Mouse (Mus musculus): ENCODE data around the gene Nlrp9b.
A peak's percentile ranks its signal among the peaks of the same experiment; 100 is the strongest.
"Not testable (repeated sequence)": the region's sequence is repeated elsewhere in the genome, so short reads cannot be mapped to it uniquely, and the experiment has no call there.

Gene Nlrp9b

GRCm38 (mm10) chr7:19991165-19991564, at the start of gene Nlrp9b:
Nlrp9b (plus strand) TSS chr7:19991465.
- not testable (repeated sequence) for DNase-seq

GRCm38 (mm10) chr7:19944709-19945108, 46.6 kb upstream of the Nlrp9b start:
- peak; percentile 51 for DNase-seq

GRCm38 (mm10) chr7:19945201-19945600, 46.1 kb upstream of the Nlrp9b start:
- DNase-seq = peak; percentile 50

GRCm38 (mm10) chr7:19945821-19946515, 45.3 kb upstream of the Nlrp9b start:
- peak; percentile 77 for DNase-seq

- no peak for DNase-seq
Observed at GRCm38 (mm10) chr7:19948956-19949355, 42.3 kb upstream of the Nlrp9b start.

GRCm38 (mm10) chr7:19949996-19950395, 41.3 kb upstream of the Nlrp9b start:
- DNase-seq = peak; percentile 97

- DNase-seq = peak; percentile 58
Observed at GRCm38 (mm10) chr7:19950589-19950988, 40.7 kb upstream of the Nlrp9b start, which contains the start of gene Igsf23. Igsf23 (minus strand) TSS chr7:19950756.

GRCm38 (mm10) chr7:19952320-19952986, 38.8 kb upstream of the Nlrp9b start:
- DNase-seq = no peak

- DNase-seq = no peak
Observed at GRCm38 (mm10) chr7:19953054-19953453, 38.2 kb upstream of the Nlrp9b start.

GRCm38 (mm10) chr7:19955861-19956260, 35.4 kb upstream of the Nlrp9b start:
- DNase-seq = peak; percentile 40

- DNase-seq = peak; percentile 93
Observed at GRCm38 (mm10) chr7:19956341-19956781, 34.9 kb upstream of the Nlrp9b start.

- DNase-seq = no peak
Observed at GRCm38 (mm10) chr7:19962423-19962822, 28.8 kb upstream of the Nlrp9b start.

GRCm38 (mm10) chr7:19964985-19965579, 26.2 kb upstream of the Nlrp9b start, which contains the start of gene Ceacam20:
Ceacam20 (plus strand) TSS chr7:19965412.
- DNase-seq = no peak

GRCm38 (mm10) chr7:19969106-19969505, 22.2 kb upstream of the Nlrp9b start:
- no peak for DNase-seq

GRCm38 (mm10) chr7:19969541-19970090, 21.6 kb upstream of the Nlrp9b start:
- no peak for DNase-seq

- DNase-seq = no peak
Observed at GRCm38 (mm10) chr7:19970196-19970595, 21.1 kb upstream of the Nlrp9b start.

- no peak for DNase-seq
Observed at GRCm38 (mm10) chr7:19971516-19971915, 19.7 kb upstream of the Nlrp9b start.

GRCm38 (mm10) chr7:19996721-19997120, 5.5 kb downstream of the Nlrp9b start:
- DNase-seq = not testable (repeated sequence)

GRCm38 (mm10) chr7:20009987-20010386, 18.7 kb downstream of the Nlrp9b start:
- DNase-seq = no peak

GRCm38 (mm10) chr7:20064100-20064499, 72.8 kb downstream of the Nlrp9b start:
- DNase-seq = peak; percentile 3

- not testable (repeated sequence) for DNase-seq
Observed at GRCm38 (mm10) chr7:20078118-20078517, 86.9 kb downstream of the Nlrp9b start.

- DNase-seq = not testable (repeated sequence)
Observed at GRCm38 (mm10) chr7:20099380-20099779, 108.1 kb downstream of the Nlrp9b start, which contains the start of gene Vmn1r91. Vmn1r91 (plus strand) TSS chr7:20099680.

GRCm38 (mm10) chr7:20122479-20122878, 131.2 kb downstream of the Nlrp9b start, which contains the start of gene Gm16442:
Gm16442 (minus strand) TSS chr7:20122579.
- DNase-seq = not testable (repeated sequence)

Measured in thymus, postnatal 14 days (tissue).